Mouse (Mus musculus) layer of hippocampus, postnatal 14 days (tissue): ENCODE results near the gene Stxbp2. TPM values are rescaled to one million over a fixed set of nuclear protein-coding genes. Genes with fewer than 3 reads are reported as not detected.

Experiments
- DNase-seq, 2 experiments: peaks; one replicate each; pipeline ENCODE4 v3.0.0; 2021 to 2022; ENCODE audit warnings: low spot score in 2 of 2, mixed read lengths in 1 of 2
- total RNA-seq, 2 experiments: library from RNA; stranded (reverse); gene quantifications; 2 replicates each; pipeline ENCODE4 v1.2.3; 2021

Stxbp2 gene
- total RNA-seq, 2 experiments from 2014 or later, result 34.0 to 51.8 TPM

DNA sequence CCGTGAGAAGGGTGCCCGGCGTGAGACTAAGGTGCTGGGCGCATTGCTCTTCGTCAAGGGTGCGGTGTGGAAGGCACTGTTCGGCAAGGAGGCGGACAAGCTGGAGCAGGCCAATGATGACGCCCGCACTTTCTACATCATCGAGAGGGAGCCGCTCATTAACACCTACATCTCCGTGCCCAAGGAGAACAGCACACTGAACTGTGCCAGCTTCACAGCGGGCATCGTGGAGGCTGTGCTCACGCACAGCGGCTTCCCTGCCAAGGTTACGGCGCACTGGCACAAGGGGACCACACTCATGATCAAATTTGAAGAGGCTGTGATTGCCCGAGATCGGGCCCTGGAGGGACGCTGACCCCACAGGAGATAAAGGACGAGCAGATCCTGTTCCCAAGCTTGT lies 48.5 kb downstream of the Stxbp2 start:
- no peak for DNase-seq

DNA sequence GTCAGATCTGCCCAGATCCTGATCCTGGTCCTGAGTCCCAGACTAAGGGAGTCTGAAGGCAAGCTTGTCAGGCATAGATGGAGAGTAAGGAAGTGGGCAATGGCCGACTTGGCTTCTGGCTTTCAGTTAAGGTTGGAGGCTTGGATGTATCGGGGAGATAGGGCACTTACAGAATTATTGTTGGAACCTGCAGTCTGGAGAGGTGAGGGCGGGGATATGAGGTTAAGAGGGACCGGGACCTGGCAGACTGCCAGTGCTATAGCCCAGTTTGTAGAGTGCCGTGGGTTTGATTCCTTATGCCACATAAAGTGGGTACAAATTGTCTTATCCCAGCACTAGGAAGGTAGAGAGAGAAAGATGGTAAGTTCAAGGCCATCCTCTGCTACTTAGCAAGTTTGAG lies 48.9 kb downstream of the Stxbp2 start:
- no peak for DNase-seq

DNA sequence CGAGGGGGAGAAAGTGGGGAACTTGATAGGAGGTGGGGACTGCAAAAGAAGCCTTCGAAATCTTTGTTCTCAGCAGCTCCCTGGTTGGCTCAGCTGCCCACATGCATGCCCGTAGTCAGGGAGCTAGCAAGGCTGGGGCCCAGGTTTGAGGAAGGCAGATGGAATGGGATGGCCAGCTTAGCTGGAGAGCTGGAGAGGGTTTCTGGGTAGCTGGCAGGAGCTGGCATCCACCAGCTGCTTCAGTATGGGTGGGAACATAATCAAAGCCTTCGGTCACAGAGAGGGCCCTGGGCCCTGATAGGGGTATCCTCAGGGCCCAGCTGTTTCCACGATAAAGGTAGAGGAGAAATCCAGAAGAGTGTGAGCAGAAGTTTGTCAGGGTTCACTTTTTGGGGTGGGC lies 51.7 kb downstream of the Stxbp2 start:
- DNase-seq, result no peak

DNA sequence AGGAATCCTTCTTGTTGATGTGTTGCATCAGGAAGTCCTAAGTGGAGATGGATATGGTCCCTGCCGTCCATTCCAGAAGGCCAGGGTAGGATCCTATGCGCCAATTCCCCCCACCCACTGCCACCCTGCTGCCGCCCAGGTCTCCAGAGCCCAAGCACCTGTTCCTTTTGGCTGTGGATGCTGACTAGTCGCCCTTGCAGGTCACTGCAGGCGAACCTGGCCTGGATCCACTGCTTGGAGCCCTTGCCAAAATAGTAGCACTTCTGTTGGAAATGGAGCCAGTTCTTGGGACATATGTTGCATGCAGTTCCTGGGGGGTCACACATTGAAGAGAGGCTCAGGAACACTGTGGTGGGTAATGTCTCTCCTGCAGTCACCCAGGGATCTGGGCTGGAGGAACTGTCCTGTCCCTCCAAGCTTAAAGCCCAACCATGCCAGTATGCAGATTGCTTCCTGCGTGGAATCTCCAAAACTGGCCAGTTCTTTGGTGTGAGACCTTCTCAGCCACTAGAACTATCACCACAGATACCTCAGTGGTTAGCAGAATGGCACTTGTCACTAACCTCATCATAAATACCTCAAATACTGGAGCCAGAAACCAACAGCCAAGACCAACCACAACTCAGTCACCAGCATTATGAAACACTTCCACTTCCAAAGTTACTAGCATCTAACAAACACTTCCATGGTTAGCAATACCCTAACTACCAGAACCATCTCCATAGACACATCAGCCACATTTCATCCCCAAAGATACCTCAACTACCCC lies 52.8 kb downstream of the Stxbp2 start:
- no peak for DNase-seq

DNA sequence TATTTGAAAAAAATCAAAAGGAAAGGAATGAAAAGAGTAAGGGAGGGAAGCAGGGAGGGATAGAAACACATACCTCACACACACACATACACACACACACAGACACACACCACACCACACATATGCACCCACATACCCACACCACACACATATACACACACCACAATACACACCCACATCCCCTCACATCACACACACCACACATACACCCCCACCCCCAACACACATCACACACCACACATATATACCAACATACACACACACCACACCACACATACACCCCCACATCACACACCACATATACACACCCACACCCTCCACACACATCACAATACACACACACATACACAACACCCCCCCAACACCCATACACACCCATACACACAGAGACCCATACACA lies 53.8 kb downstream of the Stxbp2 start:
- no peak for DNase-seq

DNA sequence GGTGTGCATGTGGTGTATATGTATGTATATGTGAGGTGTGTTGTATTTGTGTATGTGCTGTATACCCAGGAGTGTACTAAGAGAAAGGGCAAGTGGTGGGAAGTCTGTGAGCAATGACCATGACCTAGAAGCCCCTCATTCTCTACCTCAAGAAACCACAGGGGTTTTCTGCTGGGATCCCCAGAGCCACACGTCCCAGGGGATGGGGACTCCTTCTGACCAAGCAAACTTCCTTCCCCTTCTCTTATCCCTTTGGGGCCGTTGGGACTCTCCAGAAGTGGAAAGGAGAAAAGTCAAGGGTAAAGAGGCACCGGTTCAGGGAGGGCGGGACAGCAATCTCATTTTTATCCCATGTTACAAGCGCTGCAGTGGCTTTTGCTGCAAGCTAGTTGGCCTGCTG lies 54.7 kb downstream of the Stxbp2 start:
- no peak for DNase-seq

DNA sequence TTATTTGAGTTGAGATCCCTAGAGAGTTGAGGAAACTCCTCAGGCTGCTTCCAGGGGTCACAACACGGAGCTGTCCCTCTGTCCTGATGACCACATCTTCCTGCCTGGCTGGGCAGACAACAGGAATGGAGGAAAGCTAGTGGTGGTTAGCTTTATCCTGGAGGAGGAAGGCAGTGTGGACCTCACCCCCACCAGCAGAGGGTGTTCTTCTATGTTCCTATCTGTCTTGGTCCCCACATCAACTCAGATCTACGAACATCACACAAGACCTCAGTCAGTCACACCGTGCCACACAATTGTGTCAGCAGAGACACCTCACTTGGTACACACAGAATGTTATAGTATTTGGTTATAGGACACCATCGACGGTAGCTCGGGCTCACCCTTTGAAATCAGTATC lies 56.8 kb downstream of the Stxbp2 start:
- no peak for DNase-seq

DNA sequence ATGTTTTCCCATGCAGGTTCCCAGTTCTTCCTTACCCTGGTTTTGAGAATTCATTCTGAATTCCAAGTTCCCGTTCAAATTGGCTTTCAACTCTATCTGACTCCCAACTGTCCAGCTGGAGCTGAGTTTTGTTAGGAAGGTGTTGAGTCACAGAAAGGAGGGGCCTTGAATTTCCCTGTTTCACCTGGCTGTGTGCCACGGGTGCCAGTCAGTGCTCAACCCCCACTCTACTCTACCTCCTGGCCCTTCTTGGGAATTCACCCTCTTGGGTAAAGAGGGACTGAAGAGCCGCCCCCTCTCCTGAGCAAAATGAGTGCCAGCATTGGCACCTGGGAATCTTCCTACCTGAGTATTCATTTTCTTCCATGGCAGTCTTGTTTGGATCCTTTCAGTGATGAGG lies 60.0 kb downstream of the Stxbp2 start:
- DNase-seq, result no peak

Other genes with a start within 250 kb of the Stxbp2 start
- 10 to 100 TPM; 34.5 to 39.5 TPM for gene Arhgef18, start 237.9 kb upstream of the Stxbp2 start, total RNA-seq
- gene Pex11g, start 163.3 kb upstream of the Stxbp2 start, total RNA-seq, result 1 to 10 TPM in 1 of 2 experiments, under 1 TPM in 1; 0.91 to 1.8 TPM
- under 1 TPM in 1 of 2 experiments, not detected in 1; 0.28 TPM for gene Tex45, start 160.1 kb upstream of the Stxbp2 start, total RNA-seq
- 10 to 100 TPM; 25.3 to 27.4 TPM for gene Zfp358, start 137.8 kb upstream of the Stxbp2 start, total RNA-seq
- 10 to 100 TPM; 63.3 to 77.4 TPM for gene Mcoln1, start 130.5 kb upstream of the Stxbp2 start, total RNA-seq
- gene Pnpla6, start 115.6 kb upstream of the Stxbp2 start, total RNA-seq, result 10 to 100 TPM; 64.8 to 71.0 TPM
- not detected for gene C330021F23Rik, start 63.0 kb upstream of the Stxbp2 start, total RNA-seq
- 10 to 100 TPM; 45.8 to 49.8 TPM for gene Camsap3, start 43.7 kb upstream of the Stxbp2 start, total RNA-seq
- 10 to 100 TPM; 33.1 to 34.9 TPM for gene Xab2, start 9.6 kb upstream of the Stxbp2 start, total RNA-seq
- gene Pet100, start 9.4 kb upstream of the Stxbp2 start, total RNA-seq, result 10 to 100 TPM; 80.0 to 95.8 TPM
- 1 to 10 TPM in 1 of 2 experiments, not detected in 1; 2.1 TPM for gene Pcp2, start 5.4 kb upstream of the Stxbp2 start, total RNA-seq
- gene Retn, start 24.8 kb downstream of the Stxbp2 start, total RNA-seq, result under 1 TPM; 0.39 to 0.45 TPM
- under 1 TPM in 1 of 2 experiments, not detected in 1; 0.33 TPM for gene Mcemp1, start 34.8 kb downstream of the Stxbp2 start, total RNA-seq
- 10 to 100 TPM; 19.8 to 23.4 TPM for gene Fcor, start 41.4 kb downstream of the Stxbp2 start, total RNA-seq
- gene Trappc5, start 45.3 kb downstream of the Stxbp2 start, total RNA-seq, result 10 to 100 TPM; 27.9 to 28.5 TPM
- not detected for gene Fcer2a, start 63.2 kb downstream of the Stxbp2 start, total RNA-seq
- not detected for gene Clec4g, start 89.7 kb downstream of the Stxbp2 start, total RNA-seq
- not detected for gene Cd209a, start 118.0 kb downstream of the Stxbp2 start, total RNA-seq
- gene Cd209e, start 223.4 kb downstream of the Stxbp2 start, total RNA-seq, result not detected
- gene Cd209d, start 247.6 kb downstream of the Stxbp2 start, total RNA-seq, result not detected